Mouse (Mus musculus) CH12.LX (cell line): ENCODE measurements around the gene Sept5. TPM values are rescaled to one million over a fixed set of nuclear protein-coding genes. Genes with fewer than 3 reads are reported as not detected.

Experiments
- DNase-seq: peaks from one replicate; pipeline ENCODE4 v3.0.0-alpha.2; 2013; ENCODE audit errors: extremely low read depth
- H3K27ac ChIP-seq: 2 replicates; pipeline ENCODE4 v1.5.1; 2012; ENCODE audit warnings: low read depth, mild to moderate bottlenecking, control low read depth, moderate library complexity; ENCODE audit not compliant: insufficient read depth
- H3K27me3 ChIP-seq: replicated peaks from 2 replicates; pipeline ENCODE3; 2012; ENCODE audit warnings: inconsistent platforms
- H3K36me3 ChIP-seq, 2 experiments: replicated peaks in 1 of 2; 2 replicates each; pipeline versions ENCODE3 to v1.6.1; 2012; ENCODE audit warnings: inconsistent platforms in 1 of 2, low read length in 1 of 2, mild to moderate bottlenecking in 1 of 2, mixed read lengths in 1 of 2, moderate library complexity in 1 of 2; ENCODE audit not compliant: control insufficient read depth in 1 of 2, insufficient read depth in 1 of 2
- H3K4me1 ChIP-seq, 2 experiments: 2 replicates each; pipeline ENCODE4 v1.6.1; 2012; ENCODE audit warnings: inconsistent platforms in 1 of 2, moderate library complexity in 1 of 2; ENCODE audit not compliant: insufficient read depth in 2 of 2, control insufficient read depth in 1 of 2
- H3K4me2 ChIP-seq: 2 replicates; pipeline ENCODE4 v1.6.1; 2012; ENCODE audit warnings: low read depth, mild to moderate bottlenecking, control low read depth; ENCODE audit not compliant: poor library complexity, insufficient read depth, severe bottlenecking
- H3K4me3 ChIP-seq, 3 experiments: fragments of 150-350 bp in 1 of 3; sonication (generic) in 1 of 3; replicated peaks in 1 of 3; 2 replicates each; pipeline versions ENCODE3 to v1.5.1; 2011 to 2012; ENCODE audit warnings: low read depth in 2 of 3, low read length in 2 of 3, mild to moderate bottlenecking in 2 of 3, moderate library complexity in 2 of 3, control low read depth in 1 of 3, improper control_type of control experiment in 1 of 3, inconsistent platforms in 1 of 3, mixed read lengths in 1 of 3; ENCODE audit not compliant: poor library complexity in 1 of 3
- H3K79me2 ChIP-seq: replicated peaks from 2 replicates; pipeline ENCODE4 v1.6.1; 2012; ENCODE audit warnings: mild to moderate bottlenecking, moderate library complexity; ENCODE audit not compliant: control insufficient read depth, poor library complexity, insufficient read depth, severe bottlenecking; ENCODE audit errors: extremely low read depth
- H3K9ac ChIP-seq: 2 replicates; pipeline ENCODE4 v1.6.1; 2012; ENCODE audit warnings: low read depth, mild to moderate bottlenecking, control low read depth, moderate library complexity; ENCODE audit not compliant: insufficient read depth
- H3K9me3 ChIP-seq: replicated peaks from 2 replicates; pipeline ENCODE3; 2012; ENCODE audit warnings: low read length, inconsistent platforms, mixed read lengths
- BHLHE40 ChIP-seq: IDR thresholded peaks from 2 replicates; pipeline ENCODE4 v1.6.1; 2011; ENCODE audit warnings: mild to moderate bottlenecking, low read depth, low read length, improper control_type of control experiment
- EP300 ChIP-seq: IDR thresholded peaks from 2 replicates; pipeline ENCODE4 v1.6.1; 2011; ENCODE audit warnings: low read length, improper control_type of control experiment
- HCFC1 ChIP-seq: IDR thresholded peaks from 2 replicates; pipeline ENCODE4 v1.6.1; 2012; ENCODE audit warnings: low read depth, mild to moderate bottlenecking, inconsistent platforms, low read length, improper control_type of control experiment
- JUN ChIP-seq: IDR thresholded peaks from 2 replicates; pipeline ENCODE4 v1.6.1; 2011; ENCODE audit warnings: low read depth, mild to moderate bottlenecking, low read length, improper control_type of control experiment, moderate library complexity; ENCODE audit not compliant: insufficient read depth
- KAT2A ChIP-seq: IDR thresholded peaks from 2 replicates; pipeline ENCODE4 v1.6.1; 2012; ENCODE audit warnings: low read length, improper control_type of control experiment, inconsistent platforms; ENCODE audit not compliant: insufficient replicate concordance
- MAFK ChIP-seq: IDR thresholded peaks from 2 replicates; pipeline ENCODE4 v1.6.1; 2011; ENCODE audit warnings: low read length, improper control_type of control experiment; ENCODE audit not compliant: insufficient replicate concordance
- MYC ChIP-seq: IDR thresholded peaks from 2 replicates; pipeline ENCODE4 v1.6.1; 2011; ENCODE audit warnings: low read depth, mild to moderate bottlenecking, improper control_type of control experiment, low read length
- NELFE ChIP-seq: IDR thresholded peaks from 2 replicates; pipeline ENCODE4 v1.6.1; 2011; ENCODE audit warnings: low read depth, low read length, improper control_type of control experiment
- PAX5 ChIP-seq: IDR thresholded peaks from 2 replicates; pipeline ENCODE4 v1.6.1; 2012; ENCODE audit warnings: low read length, inconsistent platforms, mixed read lengths
- RAD21 ChIP-seq: IDR thresholded peaks from 2 replicates; pipeline ENCODE4 v1.6.1; 2011; ENCODE audit warnings: low read depth, mild to moderate bottlenecking, low read length, improper control_type of control experiment, moderate library complexity
- TBP ChIP-seq: conservative IDR thresholded peaks from 2 replicates; pipeline ENCODE4 v1.6.1; 2011; ENCODE audit warnings: low read depth, low read length, improper control_type of control experiment
- USF1 ChIP-seq: IDR thresholded peaks from 2 replicates; pipeline ENCODE4 v1.6.1; 2014; ENCODE audit warnings: low read depth, mild to moderate bottlenecking, inconsistent platforms, low read length, improper control_type of control experiment
- ZC3H11A ChIP-seq: IDR thresholded peaks from 2 replicates; pipeline ENCODE4 v1.6.1; 2012; ENCODE audit warnings: low read depth, mild to moderate bottlenecking, inconsistent platforms, low read length, improper control_type of control experiment
- dilution Hi-C: fragments of 300-500 bp; cut with MboI; formaldehyde crosslinking; loops from 2 replicates; pipeline ENCODE4 v1.14.3; 2020; ENCODE audit warnings: low sequenced_read_pairs; ENCODE audit not compliant: extremely low pct_unique_long_range_greater_than_20kb, extremely low pct_ligation_motif_present
- in situ Hi-C: fragments of 300-500 bp; cut with MboI; formaldehyde crosslinking; loops from 3 replicates; pipeline ENCODE4 v1.14.3; 2019; ENCODE audit warnings: low sequenced_read_pairs, low pct_ligation_motif_present, low pct_unique_long_range_greater_than_20kb, mixed read lengths
- polyA plus RNA-seq: library from polyadenylated mRNA; unstranded; fragments of >175 nt; gene quantifications from 2 replicates; pipeline ENCODE4 v1.2.1, GENCODE M21; 2012; ENCODE audit warnings: low read depth; ENCODE audit not compliant: insufficient read length
- total RNA-seq, 2 experiments: library from RNA; depleted of rRNA; stranded (reverse); fragments of 300-350 nt in 1 of 2; fragments of >200 nt in 1 of 2; gene quantifications; 2 replicates each; pipeline ENCODE4 v1.2.3; 2012 to 2014

The Sept5 gene
- total and polyA plus RNA-seq, 3 experiments = 0.56 to 3.9 (median 0.63) TPM

- H3K36me3 ChIP-seq = no peaks in the 10 kb centered on the region
- no peak overlapping the region for H3K4me3 ChIP-seq
- DNase-seq = no peak
- H3K4me1 ChIP-seq = peaks cover 4 to 7% of the 10 kb centered on the region in 2 experiments; a peak in 2 of 4 replicates
- H3K79me2 ChIP-seq = no peaks in the 10 kb centered on the region
- peaks cover 34% of the 10 kb centered on the region for H3K9me3 ChIP-seq
- H3K4me2 ChIP-seq = no peak overlapping the region
- H3K9ac ChIP-seq = no peak overlapping the region
- no peak overlapping the region for H3K27ac ChIP-seq
- TF ChIP-seq JUN (no peak), MAFK (no peak), EP300 (no peak), HCFC1 (no peak), BHLHE40 (no peak), NELFE (no peak), ZC3H11A (no peak), PAX5 (no peak), KAT2A (no peak)
- TF ChIP-seq, all 38 proteins: peak for 0
- peaks cover 36% of the 10 kb centered on the region for H3K27me3 ChIP-seq
- dilution Hi-C loops (no loop called here), in situ Hi-C loops (no loop called here)
These were observed 41.1 kb downstream of the Sept5 start for GRCm38 (mm10) chr16:18588738-18589055.

DNA sequence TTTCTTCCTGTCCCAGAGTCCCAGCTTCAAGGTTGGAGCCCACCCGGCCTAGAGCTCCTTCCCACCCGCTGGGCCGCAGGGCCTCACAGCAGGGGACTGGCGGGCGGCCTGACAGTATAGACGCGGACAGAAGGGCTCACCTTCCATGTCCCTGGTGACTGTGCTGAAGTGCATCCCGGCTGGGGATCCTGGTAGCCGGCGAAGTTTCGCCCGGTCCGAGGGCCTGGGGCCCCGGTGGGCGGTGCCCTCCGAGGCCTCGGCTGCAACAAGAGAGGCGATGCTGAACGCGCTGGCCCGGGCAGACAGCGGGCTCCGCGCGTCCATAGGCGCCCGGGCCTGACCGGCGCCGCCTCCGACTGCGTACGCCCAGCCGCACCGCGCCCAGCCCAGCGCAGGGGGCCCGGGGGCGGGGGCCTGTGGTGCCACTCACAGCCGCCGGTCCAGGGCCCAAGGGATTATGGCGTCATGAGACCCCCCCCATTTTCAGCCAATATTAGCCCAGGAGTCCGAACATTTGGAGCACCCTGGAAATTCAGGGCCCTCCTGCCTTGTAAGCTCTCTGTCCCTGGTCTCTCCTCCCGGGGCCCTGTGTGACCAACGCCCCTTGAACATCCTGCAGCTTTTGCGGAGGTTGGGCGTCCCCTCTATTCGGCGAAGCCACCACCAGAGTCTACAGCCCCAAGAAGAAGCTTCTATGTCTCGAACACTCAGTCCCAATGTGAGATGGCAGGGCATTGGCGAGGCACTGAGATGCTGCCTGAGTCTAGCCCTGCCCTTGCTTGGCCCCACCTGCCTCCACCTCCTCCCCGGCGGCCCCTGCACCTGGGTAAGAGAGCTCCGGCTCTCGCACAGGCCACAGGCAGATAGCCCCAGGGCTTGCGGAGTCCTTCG is 41.7 kb downstream of the Sept5 start:
- Histone ChIP-seq H3K4me1 (peaks cover 4 to 7% of the 10 kb centered on the region in 2 experiments; a peak in 2 of 4 replicates), H3K9me3 (peaks cover 38% of the 10 kb centered on the region), H3K4me3 (no peak overlapping the region), H3K27ac (no peak overlapping the region), H3K4me2 (no peak overlapping the region), H3K27me3 (peaks cover 30% of the 10 kb centered on the region), H3K79me2 (no peaks in the 10 kb centered on the region), H3K36me3 (no peaks in the 10 kb centered on the region), H3K9ac (no peak overlapping the region)
- TF ChIP-seq MYC = no peak
- no peak for TF ChIP-seq RAD21
- no peak for TF ChIP-seq USF1
- TF ChIP-seq TBP = no peak
- no peak for DNase-seq
- in situ Hi-C loops = no loop called here
- dilution Hi-C loops = no loop called here
